Mouse (Mus musculus) layer of hippocampus, postnatal 10 days (tissue): ENCODE results near the gene Sema4d. TPM values are rescaled to one million over a fixed set of nuclear protein-coding genes. Genes with fewer than 3 reads are reported as not detected.

Source experiments
- DNase-seq, 2 experiments: peaks; one replicate each; pipeline ENCODE4 v3.0.0; 2021; ENCODE audit warnings: low spot score in 2 of 2
- total RNA-seq, 2 experiments: library from RNA; stranded (reverse); gene quantifications; 2 replicates each; pipeline ENCODE4 v1.2.3; 2021

The Sema4d gene
- total RNA-seq, 2 experiments from 2014 or later = 85.2 to 96.2 TPM

DNA sequence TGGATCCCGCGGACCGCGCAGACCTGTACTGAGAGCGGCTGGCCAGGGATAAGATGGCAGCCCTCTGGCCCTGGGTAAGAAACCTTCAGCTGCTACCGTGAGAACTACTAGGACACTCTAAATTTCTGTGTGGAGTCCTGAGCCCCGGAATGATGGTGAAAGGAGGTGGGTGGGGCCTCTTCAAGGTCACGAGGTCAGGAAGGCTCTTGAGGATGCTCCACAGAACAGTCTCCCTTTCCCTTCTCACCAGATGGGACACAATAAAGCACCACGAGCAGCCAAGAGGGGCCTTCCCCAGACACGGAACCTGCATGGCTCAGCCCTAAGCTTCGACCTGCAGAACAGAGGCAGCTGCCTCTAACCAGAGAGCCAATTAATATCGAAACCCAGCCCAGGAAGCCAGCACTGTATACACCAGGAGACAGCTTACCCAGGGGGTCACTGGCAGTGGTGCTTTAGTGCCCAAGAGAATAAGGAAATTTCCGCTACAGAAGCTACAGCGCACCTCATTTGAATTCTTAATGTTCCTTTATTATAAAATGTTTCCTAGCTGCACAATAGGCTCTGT lies 61.4 kb downstream of the Sema4d start:
- DNase-seq = no peak

DNA sequence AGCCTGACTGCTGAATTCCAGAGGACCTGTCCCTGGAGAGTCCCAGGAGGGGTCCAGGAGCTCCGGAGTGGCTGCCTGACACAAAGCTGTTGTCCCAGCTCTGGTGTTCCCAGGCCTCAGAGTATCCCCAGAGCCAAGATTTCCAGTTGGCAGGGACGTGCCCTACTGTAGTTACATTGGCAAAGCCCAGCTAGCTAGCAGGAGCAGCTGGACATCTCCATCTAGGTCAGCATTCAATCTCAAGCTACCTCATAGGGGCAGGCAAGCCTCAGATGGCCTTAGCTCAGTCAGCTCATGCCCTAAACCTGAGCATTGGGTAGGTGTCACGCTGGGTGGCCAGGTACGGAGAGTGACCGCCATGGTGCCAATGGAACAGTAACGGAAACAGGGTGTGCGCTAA lies 62.1 kb downstream of the Sema4d start:
- peak in 1 of 2 experiments; percentile 40 for DNase-seq

DNA sequence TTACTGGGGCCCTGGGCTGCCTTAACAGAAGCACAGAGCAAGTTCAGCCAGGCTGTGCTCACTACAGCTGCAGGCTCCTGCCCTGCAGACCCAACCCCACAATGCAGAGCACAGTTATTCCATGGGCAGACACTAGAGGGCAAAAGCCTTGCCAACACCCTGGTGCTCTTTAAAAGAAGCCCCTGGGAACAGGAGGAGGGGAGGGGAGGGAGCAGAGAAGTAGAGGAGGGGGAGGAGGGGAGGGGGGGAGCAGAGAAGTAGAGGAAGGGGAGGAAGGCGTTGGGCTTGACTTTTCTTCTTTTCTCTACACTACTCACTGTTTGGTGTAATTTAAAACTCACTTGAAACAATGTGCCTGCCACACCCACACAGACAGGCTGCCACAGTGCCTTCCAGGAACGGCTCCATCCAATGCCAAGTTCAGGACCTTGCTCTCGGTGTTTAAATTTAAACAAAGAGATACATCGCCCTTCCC lies 63.6 kb downstream of the Sema4d start:
- DNase-seq = peak in 1 of 2 experiments; percentile 38

DNA sequence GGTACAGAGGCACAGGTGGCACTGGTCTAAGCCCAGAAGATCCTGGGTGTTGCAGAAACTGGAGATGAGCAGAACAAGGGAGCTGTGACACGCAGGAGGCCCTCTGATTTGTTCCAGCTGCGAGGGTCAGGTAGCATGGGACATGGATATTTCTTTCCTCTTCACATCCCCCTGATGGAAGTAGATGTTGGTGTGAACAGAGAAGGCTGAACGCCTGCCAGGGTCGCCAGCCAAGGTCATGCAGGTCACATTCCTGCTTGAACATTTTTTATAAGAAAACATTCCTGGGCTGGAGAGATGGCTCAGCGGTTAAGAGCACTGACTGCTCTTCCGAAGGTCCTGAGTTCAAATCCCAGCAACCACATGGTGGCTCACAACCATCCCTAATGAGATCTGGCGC lies 66.2 kb downstream of the Sema4d start:
- DNase-seq = no peak

DNA sequence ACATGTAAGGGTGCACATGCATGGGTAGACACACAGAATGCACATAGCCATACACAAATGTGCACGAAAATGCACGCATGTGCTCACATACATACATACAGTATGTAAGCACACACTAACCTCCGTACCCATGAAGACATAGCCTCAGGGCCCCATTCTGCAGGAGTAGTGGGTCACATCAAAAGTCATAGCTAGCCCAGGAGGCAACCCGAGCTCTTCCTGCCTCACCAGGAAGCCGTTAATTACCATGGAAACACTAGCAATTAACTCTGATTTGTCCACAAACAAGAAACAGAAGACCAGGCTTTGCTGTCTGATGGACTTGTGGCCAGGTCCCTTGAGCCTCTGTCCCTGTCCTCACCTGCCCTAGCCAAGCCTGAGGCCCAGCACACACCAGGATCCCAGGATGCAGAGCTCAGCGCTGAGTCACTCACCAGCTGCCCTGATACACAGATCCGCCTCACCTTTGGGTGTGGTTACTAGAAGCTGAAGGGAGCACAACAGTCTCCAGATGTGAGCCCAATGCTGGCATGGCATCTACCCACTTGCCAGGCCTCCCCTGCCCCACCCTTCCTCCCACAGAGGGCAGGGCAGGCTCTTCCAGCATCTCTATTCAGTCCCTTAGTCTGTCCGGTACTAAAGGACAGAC lies 67.5 kb downstream of the Sema4d start:
- no peak for DNase-seq

DNA sequence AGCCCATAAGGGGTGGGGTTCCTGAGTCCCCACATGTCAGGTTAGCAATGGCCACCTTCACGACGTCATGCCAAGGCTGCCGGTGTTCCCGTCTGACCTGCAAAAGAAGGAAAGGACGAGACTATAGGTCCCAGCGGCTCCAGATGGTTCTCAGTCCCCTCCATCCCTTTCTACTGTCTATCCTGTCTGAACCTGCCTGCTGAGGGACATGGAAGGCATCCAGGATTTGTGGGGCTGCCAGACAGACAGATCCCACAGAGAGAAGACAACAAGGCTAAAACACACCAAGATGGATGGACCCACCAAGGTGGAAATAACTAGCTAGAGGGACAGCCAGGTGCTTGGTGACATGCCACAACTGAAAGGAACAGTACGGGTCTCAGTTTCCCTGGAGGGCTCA lies 68.1 kb downstream of the Sema4d start:
- DNase-seq = no peak

DNA sequence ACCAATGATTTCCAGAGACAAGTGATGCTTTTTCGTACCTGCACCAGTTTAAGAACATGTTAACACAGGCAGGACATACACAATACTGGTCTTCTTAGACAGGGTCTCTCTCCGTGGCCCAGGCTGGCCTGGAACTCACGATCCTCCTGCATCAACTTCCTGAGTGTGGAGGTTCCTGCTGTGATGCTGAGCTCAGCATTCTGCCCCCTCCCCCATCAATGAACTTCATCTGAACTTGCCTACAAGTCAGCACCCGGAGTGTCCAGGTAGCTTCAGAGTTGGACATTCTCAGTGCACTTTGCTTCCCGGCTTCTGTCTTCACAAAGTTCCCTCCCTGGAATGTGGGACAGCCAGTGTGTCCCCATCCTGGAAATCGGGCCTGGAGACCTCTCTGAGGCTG lies 69.0 kb downstream of the Sema4d start:
- DNase-seq = no peak

DNA sequence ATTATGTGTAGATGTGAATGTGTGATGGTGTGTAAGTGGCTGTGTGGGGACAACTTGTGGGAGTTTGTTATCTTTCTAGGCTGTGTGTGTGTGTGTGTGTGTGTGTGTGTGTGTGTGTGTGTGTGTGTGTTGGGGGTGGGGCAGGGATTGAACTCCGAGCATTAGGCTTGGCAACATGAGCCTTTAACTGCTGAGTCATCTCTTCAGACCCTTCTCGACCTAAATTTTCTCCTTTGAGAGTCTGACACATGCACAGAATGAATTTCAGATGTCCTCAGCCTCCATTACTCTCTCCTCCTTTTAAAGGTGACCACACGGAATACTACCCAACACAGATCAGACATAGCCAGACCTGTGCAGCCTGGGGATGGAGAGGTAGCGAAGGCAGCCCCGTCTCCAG lies 70.4 kb downstream of the Sema4d start:
- no peak for DNase-seq

DNA sequence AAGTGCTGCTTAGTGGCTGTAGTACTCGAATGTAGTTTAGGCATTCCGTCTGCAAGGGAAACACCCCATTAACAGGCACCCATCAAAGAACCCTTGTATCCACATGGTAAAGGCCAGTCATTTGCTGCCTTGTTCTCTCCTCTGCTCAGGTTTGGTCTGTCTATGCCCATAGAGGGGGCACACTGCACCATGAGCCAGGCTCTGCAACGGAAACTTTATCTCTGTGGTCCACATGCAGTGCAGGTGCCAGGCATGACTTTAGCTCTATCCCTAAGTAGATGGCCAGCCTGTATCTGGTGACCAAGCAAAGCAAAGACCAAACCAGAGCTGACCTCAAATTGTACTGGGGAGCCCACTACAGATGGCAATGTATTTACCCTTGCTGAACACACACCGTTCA lies 73.0 kb downstream of the Sema4d start:
- DNase-seq = no peak

DNA sequence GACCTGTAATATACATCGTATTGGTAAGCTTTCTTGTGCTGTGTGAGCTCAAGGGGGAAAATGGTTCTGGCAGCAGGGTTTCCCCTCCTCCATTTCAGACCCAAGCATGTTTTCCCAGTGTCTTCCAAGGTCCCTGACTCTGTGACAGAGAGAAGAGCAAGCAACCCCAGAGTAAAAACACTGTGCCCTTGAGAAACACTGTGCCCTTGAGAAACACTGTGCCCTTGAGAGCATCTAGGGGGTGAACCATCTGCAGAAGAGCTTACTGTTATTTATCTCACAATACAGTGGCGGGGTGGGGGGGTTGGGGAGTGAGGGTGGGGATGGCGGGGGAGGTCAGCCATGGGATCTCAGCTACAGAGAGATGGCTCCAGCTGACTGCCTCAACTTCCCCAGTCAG lies 74.3 kb downstream of the Sema4d start:
- no peak for DNase-seq

DNA sequence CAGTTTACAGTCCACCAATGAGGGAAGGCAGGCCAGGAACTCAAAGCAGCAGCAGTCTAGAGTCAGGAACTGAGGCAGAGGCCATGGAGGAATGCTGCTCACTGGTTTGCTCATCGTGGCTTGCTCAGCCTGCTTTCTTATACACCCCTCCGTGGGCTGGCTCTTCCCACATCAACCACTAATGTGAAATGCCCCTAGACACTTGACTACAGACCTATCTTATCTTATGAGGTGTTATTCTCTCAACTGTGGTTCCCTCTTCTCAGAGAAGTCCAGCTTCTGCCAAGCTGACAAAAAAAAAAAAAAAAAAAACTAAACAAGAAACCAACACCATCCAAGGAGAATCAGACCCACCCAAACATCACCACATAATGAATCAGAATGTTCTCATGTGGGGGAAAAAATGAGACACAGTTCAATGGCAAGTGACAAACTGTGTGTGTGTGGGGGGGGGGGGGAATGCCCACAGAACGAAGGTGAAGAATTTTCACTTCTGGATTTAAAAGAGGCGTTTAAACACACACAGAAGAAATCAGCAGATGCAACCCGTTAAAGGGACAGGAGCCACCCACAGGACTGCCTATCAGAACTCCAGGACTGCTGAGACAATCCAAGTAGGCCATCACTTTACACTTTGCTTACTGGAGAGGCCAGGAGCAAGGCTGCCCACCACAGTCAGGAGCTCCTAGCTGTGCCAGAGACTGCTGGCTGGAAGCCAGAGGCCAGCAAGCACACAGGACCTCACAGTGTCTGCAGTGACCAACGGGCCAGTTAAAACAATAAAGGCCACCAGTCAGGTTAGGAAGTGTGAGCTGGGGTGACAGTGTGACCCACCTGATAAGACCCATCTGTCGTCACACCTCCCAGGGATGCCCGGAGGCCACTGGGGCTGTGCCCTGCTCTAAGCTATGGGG lies 76.9 kb downstream of the Sema4d start:
- DNase-seq = no peak

DNA sequence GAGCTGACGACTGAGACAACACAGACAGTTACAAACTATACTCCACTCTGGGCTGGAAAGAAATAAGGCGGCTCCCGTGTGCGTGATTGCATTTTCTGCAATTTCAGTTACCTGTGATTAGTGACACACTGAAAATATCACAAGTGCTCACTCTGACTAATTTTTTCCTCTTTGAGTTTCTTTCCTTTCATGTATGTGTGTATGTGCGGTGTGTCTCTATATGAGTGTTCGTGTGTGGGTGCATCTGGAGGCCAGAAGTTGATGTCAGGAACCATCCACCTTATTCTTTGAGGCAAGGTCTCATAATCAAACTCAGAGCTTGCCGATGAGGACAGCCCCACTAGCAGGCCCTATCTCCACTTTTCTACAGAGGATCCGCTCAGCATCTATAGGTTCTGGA lies 81.5 kb downstream of the Sema4d start:
- no peak for DNase-seq

DNA sequence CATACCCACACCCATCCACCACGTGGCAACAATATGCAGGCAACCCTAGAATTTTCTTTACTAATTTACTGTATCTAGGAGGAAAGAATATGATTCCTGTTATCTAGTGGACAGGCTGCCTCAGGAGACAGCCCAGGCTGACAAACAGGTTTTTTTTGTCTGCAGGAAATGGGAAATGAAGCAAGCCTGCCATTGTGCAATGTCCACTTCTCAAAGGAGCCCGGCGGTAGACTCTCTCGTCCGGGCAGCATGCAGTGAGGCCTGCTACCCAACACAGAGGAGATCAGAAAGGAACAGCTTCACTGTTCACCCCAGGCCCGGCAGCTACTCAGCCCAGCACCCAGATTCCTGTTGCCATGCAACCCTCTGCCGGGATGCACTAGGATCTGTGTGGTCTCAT lies 82.8 kb downstream of the Sema4d start:
- no peak for DNase-seq

DNA sequence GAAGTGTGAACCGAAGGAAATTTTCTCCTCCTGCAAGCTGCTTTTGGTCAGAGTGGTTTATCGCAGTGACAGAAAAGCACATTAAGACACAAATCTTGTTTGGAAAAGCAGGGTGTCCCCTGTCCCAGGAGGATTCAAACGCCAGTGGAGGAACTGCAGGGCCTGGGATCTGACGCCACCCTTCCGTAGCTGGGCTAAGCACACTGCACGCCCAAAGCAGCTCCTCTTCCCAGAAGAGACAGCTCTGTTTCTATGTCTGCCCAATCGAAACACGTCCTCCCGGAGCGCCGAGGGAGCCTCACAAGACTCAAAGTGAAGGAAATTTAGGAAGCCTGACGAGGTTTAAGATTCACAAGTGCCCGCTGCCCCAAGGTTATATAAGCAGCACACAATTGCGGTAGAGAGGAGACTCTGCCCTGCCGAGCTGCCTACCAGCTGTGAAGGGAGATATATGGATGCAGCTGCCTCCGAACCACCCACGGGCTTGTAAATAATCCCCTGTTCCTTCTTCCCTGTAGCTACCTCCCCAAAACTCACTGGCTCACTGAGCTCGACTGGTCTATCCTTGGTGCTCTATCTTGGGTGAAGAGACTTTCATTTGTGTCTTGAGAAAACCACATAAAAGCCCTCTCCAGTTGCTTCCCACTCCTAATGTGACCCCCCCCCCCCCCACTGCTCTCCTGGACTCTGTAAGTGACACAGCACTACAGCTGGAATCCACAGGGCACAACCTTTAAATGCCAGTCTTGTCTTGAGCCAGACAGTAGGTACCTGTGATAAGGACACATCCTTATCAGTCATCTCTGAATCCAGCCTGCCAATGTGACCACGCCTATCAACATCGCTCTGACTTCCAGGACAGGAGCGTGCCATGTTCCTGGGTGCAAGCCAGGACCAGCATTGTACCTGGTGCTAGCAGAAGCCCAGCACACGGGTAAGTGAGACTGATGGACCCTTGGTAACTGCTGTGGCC lies 87.4 kb downstream of the Sema4d start:
- no peak for DNase-seq

DNA sequence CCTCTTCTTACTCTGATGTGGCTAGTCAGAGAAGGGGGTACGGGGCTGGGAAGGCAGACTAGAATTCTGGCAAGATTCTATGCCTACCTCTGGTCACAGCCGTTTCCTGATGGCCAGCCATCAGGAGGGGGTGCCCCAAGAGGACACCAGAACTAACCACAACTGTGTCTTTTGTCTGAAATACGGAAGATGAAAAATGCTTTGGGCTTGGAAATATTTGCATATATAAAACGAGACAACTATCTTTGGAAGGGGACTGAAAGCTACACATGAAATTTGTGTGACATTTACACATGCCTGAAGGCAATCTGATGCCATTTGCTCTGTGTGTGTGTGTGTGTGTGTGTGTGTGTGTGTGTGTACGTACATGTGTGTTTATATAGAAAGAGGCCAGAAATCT lies 89.7 kb downstream of the Sema4d start:
- no peak for DNase-seq

DNA sequence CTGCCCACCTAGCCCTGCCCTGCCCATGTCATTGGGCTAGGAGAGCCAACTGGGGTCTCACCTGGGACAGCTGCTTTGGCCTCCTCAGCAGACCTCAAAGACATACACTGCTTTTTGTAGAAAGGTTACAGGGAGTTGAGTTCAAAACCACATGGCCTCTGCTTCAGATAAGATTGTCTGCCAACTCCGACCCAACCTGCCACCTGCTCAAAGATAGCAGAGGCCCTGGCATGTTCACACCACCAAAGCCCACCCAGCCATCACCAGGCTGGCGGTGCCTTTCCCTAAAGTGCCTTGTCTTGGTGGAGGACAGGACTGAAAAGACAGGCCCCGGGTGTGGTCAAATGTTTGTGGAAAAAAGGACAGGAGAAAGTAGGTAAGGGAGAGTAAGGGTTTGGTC lies 95.2 kb downstream of the Sema4d start:
- no peak for DNase-seq

DNA sequence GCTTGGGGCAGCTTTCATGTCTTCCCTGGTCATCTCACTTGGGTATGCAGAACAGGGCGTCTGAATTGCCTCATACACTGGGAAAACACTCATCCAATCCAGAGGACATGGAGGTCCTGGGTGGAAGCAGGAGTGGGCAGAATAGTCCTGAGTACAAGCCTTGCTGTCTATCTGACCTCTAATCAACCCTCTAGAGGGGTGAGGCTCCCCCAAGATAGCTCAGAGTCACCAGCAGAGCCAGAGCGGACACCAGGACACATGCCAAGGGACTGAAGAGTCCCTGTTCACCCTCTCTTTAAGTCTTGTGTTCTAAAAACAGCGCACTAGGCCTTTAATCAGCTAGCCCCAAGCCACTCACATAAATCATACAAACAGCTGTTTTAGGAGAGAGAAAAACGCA lies 95.7 kb downstream of the Sema4d start:
- DNase-seq = no peak

DNA sequence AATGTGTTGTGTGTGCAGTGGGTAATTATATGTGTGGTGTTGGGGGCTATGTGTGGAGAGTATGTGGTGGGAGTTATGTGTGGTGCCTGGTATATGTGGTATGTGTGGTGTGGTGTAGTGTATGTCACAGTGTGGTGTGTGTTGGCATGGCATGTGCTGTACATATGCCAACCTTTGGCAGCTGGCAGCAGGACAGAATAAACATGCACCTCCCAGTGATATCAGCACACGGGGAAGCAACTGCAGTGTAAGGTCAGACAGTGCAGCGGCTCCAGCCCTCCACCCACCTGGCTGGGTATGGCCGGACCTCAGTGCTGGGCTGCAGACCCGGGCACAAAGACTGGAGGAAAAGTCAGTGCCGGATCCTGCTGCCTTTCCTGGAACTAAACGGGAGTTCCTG lies 96.1 kb downstream of the Sema4d start:
- DNase-seq = no peak

DNA sequence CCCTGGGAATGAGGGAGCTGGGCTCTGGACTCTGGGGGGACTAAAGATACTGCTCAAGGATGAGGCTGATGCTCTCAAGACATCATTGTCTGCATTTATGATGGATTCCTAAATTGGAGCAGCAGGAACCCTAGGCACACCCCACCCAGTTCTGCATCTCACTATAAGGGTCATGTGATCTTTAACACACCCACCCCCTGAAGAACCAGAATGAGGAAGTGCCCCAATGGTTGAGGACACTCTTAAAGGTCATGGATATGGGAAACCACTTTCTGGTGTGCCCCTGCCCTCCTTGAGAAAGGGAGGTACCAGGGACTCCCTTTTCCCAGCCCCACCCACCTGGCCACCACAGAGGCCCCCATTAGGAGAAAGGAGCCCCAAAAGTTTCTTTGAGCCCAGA lies 97.1 kb downstream of the Sema4d start:
- no peak for DNase-seq

DNA sequence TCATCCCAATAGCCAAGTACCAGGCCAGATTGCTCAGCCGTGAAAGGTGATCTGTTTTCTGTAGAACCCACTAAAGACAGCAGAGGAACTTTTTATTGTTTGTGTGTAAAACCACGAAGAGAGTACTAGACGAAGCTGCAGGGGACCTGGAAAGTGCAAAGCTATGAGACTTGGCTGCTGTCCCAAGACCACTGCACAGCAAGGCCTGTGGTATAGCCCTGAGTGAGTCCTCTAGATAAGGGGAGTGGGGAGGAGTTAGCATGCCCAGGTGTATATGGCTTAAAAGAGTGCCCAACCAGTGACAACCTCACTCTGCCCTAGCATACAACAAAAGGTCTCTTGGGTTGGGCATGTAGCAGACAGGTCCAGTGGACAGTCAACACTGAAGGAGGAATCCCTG lies 104.9 kb downstream of the Sema4d start:
- DNase-seq = no peak

DNA sequence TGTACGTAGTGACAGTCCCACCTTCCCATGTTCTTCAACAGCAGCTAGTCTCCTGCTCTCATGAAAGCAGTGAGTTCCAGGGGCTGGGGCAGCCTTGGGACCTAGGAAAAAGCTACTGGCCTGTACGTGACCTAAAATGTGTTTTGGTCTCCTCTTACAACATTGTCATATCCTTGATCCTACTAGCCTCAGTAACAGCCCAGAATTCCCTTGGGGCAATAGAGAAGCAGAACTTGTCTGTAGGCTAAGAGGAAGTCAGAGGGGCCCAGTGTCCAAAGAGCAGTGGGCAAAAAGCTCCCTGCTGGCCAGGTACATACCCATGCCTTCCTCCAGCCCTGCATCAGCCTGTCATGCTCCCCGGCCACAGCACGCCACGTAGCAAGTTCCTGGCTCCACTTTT lies 106.6 kb downstream of the Sema4d start:
- DNase-seq = no peak
